Mouse (Mus musculus) brain, embryonic 14.5 days (tissue): ENCODE data around the gene Ptpra.

ENCODE experiments used
- CTCF ChIP-seq: fragments of 200-500 bp; IDR thresholded peaks from 2 replicates; pipeline ENCODE4 v1.5.1; 2012; ENCODE audit warnings: inconsistent platforms, mild to moderate bottlenecking, moderate library complexity, borderline replicate concordance; ENCODE audit not compliant: insufficient read depth, insufficient read length; ENCODE audit errors: extremely low read depth
- POLR2A ChIP-seq: fragments of 200-500 bp; IDR thresholded peaks from 2 replicates; pipeline ENCODE4 v1.6.1; 2012; ENCODE audit warnings: mild to moderate bottlenecking, inconsistent platforms, borderline replicate concordance; ENCODE audit not compliant: poor library complexity, insufficient read depth, insufficient read length, severe bottlenecking; ENCODE audit errors: extremely low read depth

DNA sequence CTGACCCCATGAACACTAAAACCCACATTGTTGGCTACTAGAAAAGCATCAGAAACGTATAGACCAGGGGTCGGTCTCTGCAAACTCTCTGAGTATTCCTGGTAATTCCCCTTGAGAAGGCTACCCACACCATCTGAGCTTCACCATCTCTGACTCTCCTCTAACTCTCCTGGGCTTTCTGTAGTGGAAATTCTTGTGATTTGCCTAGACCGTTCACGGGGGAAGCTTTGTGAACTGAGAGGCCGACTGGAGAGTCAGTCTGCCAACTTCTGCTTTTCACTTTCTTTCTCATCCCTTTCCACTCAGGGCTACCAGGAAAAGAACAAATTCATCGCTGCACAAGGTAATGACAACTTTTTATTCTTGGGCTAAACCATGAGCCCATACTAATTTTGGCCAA is 84.9 kb downstream of the Ptpra start:
- no peak for TF ChIP-seq POLR2A
- TF ChIP-seq CTCF, result no peak
